Mouse (Mus musculus) midbrain, embryonic 15.5 days (tissue): ENCODE measurements at regions not wholly inside any gene's neighbourhood (a gene's known extent, or its start where the extent isn't known, plus 50 kb on each side); places are given as distances from the start of the nearest gene placed in this dataset.

Source experiments
- ATAC-seq: fragments of 200-750 bp; cut with Nextera tagmentation; replicated peaks from 2 replicates; pipeline ENCODE4 v1.8.0; 2017; ENCODE audit warnings: moderate TSS enrichment
- H3K27ac ChIP-seq: fragments of 300-500 bp; sonication (generic); 2 replicates; pipeline ENCODE4 v1.5.1; 2015; ENCODE audit warnings: mild to moderate bottlenecking, inconsistent platforms
- H3K27me3 ChIP-seq: fragments of 300-500 bp; sonication (generic); replicated peaks from 2 replicates; pipeline ENCODE4 v1.6.1; 2015; ENCODE audit warnings: inconsistent platforms
- H3K36me3 ChIP-seq: fragments of 300-500 bp; sonication (generic); replicated peaks from 2 replicates; pipeline ENCODE4 v1.6.1; 2015; ENCODE audit warnings: inconsistent platforms
- H3K4me1 ChIP-seq: fragments of 300-500 bp; sonication (generic); 2 replicates; pipeline ENCODE4 v1.6.1; 2015; ENCODE audit warnings: inconsistent platforms
- H3K4me2 ChIP-seq: fragments of 300-500 bp; sonication (generic); 2 replicates; pipeline ENCODE4 v1.6.1; 2015; ENCODE audit warnings: inconsistent platforms, mild to moderate bottlenecking, moderate library complexity
- H3K4me3 ChIP-seq: fragments of 300-500 bp; sonication (generic); 2 replicates; pipeline ENCODE4 v1.5.1; 2015; ENCODE audit warnings: mild to moderate bottlenecking, inconsistent platforms
- H3K9ac ChIP-seq: fragments of 300-500 bp; sonication (generic); 2 replicates; pipeline ENCODE4 v1.6.1; 2015; ENCODE audit warnings: mild to moderate bottlenecking, inconsistent platforms
- H3K9me3 ChIP-seq: fragments of 300-500 bp; sonication (generic); 2 replicates; pipeline ENCODE4 v1.6.1; 2016; ENCODE audit warnings: inconsistent platforms
- WGBS: fragments of 180-500 bp; shearing (Covaris S2); methylation state at CpG from one replicate; pipeline ENCODE4 v1.1.7; 2015; ENCODE audit warnings: mixed read lengths; 5-methylcytosine and 5-hydroxymethylcytosine counted together

DNA sequence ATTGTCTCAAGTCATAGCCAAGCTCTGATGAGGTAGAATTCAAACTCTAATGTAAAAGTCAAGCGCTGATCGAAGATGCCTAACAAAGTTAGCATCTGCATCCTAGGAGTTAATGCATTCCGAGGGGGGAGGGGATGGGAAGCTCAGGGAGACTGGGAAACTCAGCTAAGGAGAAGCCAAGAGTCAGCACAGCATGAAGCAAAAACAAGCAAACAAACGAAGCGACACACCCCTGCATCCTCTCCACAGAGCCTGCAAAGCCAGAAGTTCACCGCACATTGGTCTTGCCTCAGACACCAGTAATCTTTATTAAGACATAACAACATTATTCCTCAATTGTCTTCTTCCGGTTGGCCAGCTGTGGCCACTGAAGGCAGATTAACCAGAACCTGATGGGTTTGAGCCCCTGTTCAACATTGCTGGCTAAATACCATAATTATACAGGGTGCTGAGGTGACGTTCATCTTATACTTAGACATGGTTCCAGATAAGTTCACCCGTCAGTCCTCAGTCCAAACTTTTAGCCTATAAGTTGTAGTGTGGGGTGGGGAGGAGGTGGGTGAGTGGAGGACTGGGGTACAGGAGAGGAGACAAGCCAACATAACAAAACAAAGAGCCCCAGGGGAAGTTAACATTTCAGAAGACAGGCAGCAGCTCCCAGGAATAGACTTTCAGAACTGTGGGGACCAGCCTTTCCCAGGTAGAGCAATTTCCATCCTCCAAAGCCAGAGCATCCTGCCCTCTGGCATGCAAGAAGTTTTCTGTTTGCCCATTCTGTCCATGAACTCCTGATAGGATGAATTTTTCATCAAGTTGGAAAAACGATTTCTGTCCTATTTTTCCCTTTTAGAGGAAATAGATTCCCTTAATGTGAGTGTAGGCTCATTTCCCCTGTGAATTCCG is 213.3 kb upstream of the Gm5148 start:
- H3K27ac ChIP-seq: no peak overlapping the region
- no peaks in the 10 kb centered on the region for H3K4me1 ChIP-seq
- no peaks in the 10 kb centered on the region for H3K9me3 ChIP-seq
- no peak for ATAC-seq
- no peaks in the 10 kb centered on the region for H3K36me3 ChIP-seq
- no peak overlapping the region for H3K4me2 ChIP-seq
- WGBS: 45% methylated on average over 11 of the region's 11 CpGs
- H3K4me3 ChIP-seq: no peak overlapping the region
- H3K27me3 ChIP-seq: no peaks in the 10 kb centered on the region
- H3K9ac ChIP-seq: no peak overlapping the region

DNA sequence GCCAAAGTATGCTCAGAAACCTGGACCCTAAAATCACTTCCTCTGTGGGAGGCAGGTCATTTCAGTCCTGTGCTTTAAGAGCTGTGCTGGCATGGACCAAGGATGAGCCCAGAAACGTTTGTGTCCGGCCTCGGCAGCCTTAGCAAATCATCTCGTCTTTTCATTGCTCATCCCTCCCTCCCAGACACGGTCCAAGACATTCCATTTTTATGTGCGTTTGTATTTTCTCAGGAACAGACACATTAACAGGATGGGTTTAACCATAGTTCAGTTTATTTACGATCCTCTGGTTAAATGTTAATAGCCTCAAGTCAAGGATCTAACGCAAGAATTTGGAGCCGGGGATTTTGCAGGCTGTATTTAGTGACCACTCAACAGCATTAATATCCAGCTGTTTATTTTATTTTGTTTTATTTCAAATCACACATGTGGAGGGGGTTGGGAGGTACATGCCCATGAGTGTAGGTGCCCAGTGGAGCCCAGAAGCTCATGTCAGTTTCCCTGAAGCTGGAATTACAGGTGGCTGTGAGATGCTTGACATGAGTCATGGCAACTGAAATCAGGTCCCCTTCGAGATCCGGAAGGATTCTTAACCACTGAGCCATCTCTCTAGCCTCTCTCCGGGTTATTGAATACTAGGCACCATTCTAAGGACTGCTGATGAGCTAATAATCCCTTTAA is 212.1 kb upstream of the Gm5148 start:
- H3K9me3 ChIP-seq: no peaks in the 10 kb centered on the region
- ATAC-seq: no peak
- no peak overlapping the region for H3K9ac ChIP-seq
- no peak overlapping the region for H3K27ac ChIP-seq
- no peak overlapping the region for H3K4me2 ChIP-seq
- no peak overlapping the region for H3K4me3 ChIP-seq
- WGBS: 74% methylated on average over 12 of the region's 12 CpGs
- H3K27me3 ChIP-seq: no peaks in the 10 kb centered on the region
- no peaks in the 10 kb centered on the region for H3K4me1 ChIP-seq
- no peaks in the 10 kb centered on the region for H3K36me3 ChIP-seq

DNA sequence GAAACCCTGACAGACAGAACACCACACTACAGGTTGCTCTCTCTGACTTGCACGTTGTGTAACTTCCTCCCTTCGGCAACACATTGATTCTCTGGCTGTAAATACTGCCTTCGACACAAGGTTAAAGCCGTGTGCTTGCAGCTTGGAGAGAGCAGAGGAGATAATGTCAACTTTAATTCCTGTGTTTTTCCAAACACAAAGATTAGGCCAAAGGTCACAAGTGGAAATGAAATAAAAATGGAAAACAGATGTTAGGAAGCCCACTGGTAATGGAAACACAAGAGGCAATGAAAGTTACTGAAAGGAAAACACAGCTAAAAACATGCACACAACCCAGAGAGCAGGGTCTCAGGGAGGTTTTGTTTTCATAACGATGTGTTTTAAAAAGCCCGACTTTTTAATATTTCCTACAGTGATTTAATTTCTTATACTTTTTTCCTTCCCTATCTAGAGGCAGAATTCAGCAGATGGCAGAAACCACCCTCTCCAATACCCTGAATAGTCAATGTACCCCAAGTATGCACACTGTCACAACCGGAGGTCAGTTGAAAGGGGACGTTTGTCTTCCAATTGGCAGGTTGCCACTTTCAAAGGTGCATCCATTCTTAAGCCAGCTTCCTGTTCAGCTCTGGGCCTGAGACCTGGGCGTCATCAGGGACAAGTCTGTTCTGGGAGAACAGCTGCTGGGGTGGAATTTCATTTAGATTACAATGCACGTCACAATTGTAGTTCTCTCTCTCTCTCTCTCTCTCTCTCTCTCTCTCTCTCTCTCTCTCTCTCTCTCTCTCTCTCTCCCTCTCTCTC is 210.8 kb upstream of the Gm5148 start:
- Histone ChIP-seq H3K4me3 (no peak overlapping the region), H3K27me3 (no peaks in the 10 kb centered on the region), H3K9me3 (no peaks in the 10 kb centered on the region), H3K27ac (no peak overlapping the region), H3K4me1 (no peaks in the 10 kb centered on the region), H3K9ac (no peak overlapping the region), H3K4me2 (no peak overlapping the region), H3K36me3 (no peaks in the 10 kb centered on the region)
- 53% methylated on average over 10 of the region's 10 CpGs for WGBS
- ATAC-seq: no peak

- no peak for ATAC-seq
- 89% methylated on average over 2 of the region's 2 CpGs for WGBS
- Histone ChIP-seq H3K27me3 (no peaks in the 10 kb centered on the region), H3K4me3 (no peak overlapping the region), H3K4me1 (no peaks in the 10 kb centered on the region), H3K9ac (no peak overlapping the region), H3K27ac (no peak overlapping the region), H3K9me3 (no peaks in the 10 kb centered on the region), H3K36me3 (no peaks in the 10 kb centered on the region), H3K4me2 (no peak overlapping the region)
Measured at GRCm38 (mm10) chr3:37934236-37934635, 209.9 kb upstream of the Gm5148 start.

- Histone ChIP-seq H3K4me2 (no peak overlapping the region), H3K4me1 (no peaks in the 10 kb centered on the region), H3K27ac (no peak overlapping the region), H3K4me3 (no peak overlapping the region), H3K9ac (no peak overlapping the region), H3K27me3 (no peaks in the 10 kb centered on the region), H3K9me3 (0 out of 2 replicates have a peak, but pooled peaks cover 3% of the 10 kb centered on the region), H3K36me3 (no peaks in the 10 kb centered on the region)
- ATAC-seq: no peak
- WGBS: 88% methylated on average over 6 of the region's 6 CpGs
Measured at GRCm38 (mm10) chr3:37928731-37929130, 204.4 kb upstream of the Gm5148 start.

- H3K9me3 ChIP-seq: no peaks in the 10 kb centered on the region
- WGBS: 40% methylated on average over 4 of the region's 4 CpGs
- H3K27me3 ChIP-seq: no peaks in the 10 kb centered on the region
- H3K27ac ChIP-seq: no peak overlapping the region
- no peak overlapping the region for H3K4me2 ChIP-seq
- no peak for ATAC-seq
- H3K4me3 ChIP-seq: no peak overlapping the region
- H3K36me3 ChIP-seq: no peaks in the 10 kb centered on the region
- no peak overlapping the region for H3K9ac ChIP-seq
- no peaks in the 10 kb centered on the region for H3K4me1 ChIP-seq
Measured at GRCm38 (mm10) chr3:37919450-37920156, 195.3 kb upstream of the Gm5148 start.

GRCm38 (mm10) chr3:37916786-37917479 is 192.6 kb upstream of the Gm5148 start:
- no peaks in the 10 kb centered on the region for H3K36me3 ChIP-seq
- no peak overlapping the region for H3K27ac ChIP-seq
- no peak overlapping the region for H3K4me2 ChIP-seq
- ATAC-seq: no peak
- no peaks in the 10 kb centered on the region for H3K4me1 ChIP-seq
- H3K9me3 ChIP-seq: no peaks in the 10 kb centered on the region
- H3K4me3 ChIP-seq: no peak overlapping the region
- H3K9ac ChIP-seq: no peak overlapping the region
- no peaks in the 10 kb centered on the region for H3K27me3 ChIP-seq
- 25% methylated on average over 14 of the region's 14 CpGs for WGBS

DNA sequence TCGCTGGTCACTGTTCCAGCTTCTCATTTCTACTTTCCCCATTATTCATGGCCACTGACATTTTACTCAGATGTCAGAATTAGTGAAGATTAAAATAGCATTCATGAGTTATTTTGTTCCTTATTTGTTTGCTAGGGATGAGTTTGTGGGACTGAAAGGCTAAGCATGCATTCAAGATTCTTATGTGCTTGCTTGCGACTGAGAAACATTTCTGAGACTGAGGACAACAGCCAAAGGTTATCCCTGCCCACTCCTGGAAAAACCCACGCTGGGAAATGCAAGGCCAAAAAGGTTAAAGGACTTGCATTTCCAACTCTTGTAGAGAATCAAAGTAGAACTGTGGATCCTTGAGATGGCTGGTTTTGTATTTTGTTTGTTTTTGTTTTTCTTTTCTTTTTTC is 192.0 kb upstream of the Gm5148 start:
- Histone ChIP-seq H3K27ac (no peak overlapping the region), H3K4me1 (no peaks in the 10 kb centered on the region), H3K36me3 (no peaks in the 10 kb centered on the region), H3K4me2 (no peak overlapping the region), H3K9ac (no peak overlapping the region), H3K4me3 (no peak overlapping the region), H3K9me3 (no peaks in the 10 kb centered on the region), H3K27me3 (no peaks in the 10 kb centered on the region)
- ATAC-seq: no peak
- WGBS: 69% methylated on average over 3 of the region's 3 CpGs

GRCm38 (mm10) chr3:37915673-37916072 is 191.4 kb upstream of the Gm5148 start:
- Histone ChIP-seq H3K27me3 (no peaks in the 10 kb centered on the region), H3K27ac (no peak overlapping the region), H3K4me2 (no peak overlapping the region), H3K4me3 (no peak overlapping the region), H3K36me3 (no peaks in the 10 kb centered on the region), H3K9me3 (no peaks in the 10 kb centered on the region), H3K9ac (no peak overlapping the region), H3K4me1 (no peaks in the 10 kb centered on the region)
- no peak for ATAC-seq
- 58% methylated on average over 2 of the region's 2 CpGs for WGBS

DNA sequence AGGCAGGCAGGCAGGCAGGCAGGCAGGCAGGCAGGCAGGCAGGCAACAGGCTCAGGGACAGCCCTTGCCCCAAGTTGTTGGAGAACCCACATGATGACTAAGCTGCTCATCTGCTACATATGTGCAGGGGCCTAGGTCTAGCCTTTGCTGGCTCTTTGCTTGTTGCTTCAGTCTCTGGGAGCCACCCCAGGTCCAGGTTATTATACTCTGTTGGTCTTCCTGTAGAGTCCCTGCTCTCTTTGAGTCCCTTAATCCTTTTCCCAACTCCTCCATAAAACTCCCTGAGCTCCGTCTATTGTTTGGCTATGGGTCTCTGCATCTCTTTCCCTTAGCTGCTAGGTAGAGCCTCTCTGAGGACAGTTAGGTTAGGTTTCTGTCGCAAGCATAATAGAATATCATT is 189.8 kb upstream of the Gm5148 start:
- Histone ChIP-seq H3K27me3 (no peaks in the 10 kb centered on the region), H3K36me3 (no peaks in the 10 kb centered on the region), H3K4me1 (no peaks in the 10 kb centered on the region), H3K4me2 (no peak overlapping the region), H3K9me3 (no peaks in the 10 kb centered on the region), H3K4me3 (no peak overlapping the region), H3K27ac (no peak overlapping the region), H3K9ac (no peak overlapping the region)
- ATAC-seq: no peak
- WGBS: 83% methylated on average over 2 of the region's 2 CpGs

DNA sequence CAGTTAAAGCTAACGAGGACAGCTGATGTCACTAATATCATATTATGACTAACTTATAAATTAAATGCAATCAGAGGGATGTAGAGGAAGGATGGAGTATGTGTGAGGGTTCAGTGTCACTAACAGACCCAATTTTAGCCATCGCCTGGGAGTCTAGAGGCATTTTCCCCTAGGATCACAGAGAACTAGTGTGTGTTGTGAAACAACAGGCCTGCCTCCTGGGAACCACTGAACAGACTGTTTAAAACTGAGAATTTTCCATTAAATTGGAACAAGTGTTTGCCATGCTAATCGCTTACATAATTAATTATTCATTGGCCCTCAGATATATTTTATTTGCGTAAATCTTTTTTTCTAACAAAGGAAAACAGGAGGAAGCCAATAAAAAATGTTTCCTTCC is 185.5 kb upstream of the Gm5148 start:
- H3K4me1 ChIP-seq: no peaks in the 10 kb centered on the region; the same call in 1 of the 2 replicates
- ATAC-seq: no peak

More for the DNA sequence above, 185.5 kb upstream of the Gm5148 start:
- Histone ChIP-seq H3K4me2 (no peak overlapping the region), H3K36me3 (no peaks in the 10 kb centered on the region), H3K27ac (no peak overlapping the region), H3K4me3 (no peak overlapping the region), H3K9me3 (no peaks in the 10 kb centered on the region), H3K9ac (no peak overlapping the region), H3K27me3 (no peaks in the 10 kb centered on the region)
- 90% methylated on average over 4 of the region's 4 CpGs for whole genome bisulfite sequencing
